Mouse (Mus musculus): ENCODE measurements around the gene Osbpl7.

Osbpl7 gene

DNA sequence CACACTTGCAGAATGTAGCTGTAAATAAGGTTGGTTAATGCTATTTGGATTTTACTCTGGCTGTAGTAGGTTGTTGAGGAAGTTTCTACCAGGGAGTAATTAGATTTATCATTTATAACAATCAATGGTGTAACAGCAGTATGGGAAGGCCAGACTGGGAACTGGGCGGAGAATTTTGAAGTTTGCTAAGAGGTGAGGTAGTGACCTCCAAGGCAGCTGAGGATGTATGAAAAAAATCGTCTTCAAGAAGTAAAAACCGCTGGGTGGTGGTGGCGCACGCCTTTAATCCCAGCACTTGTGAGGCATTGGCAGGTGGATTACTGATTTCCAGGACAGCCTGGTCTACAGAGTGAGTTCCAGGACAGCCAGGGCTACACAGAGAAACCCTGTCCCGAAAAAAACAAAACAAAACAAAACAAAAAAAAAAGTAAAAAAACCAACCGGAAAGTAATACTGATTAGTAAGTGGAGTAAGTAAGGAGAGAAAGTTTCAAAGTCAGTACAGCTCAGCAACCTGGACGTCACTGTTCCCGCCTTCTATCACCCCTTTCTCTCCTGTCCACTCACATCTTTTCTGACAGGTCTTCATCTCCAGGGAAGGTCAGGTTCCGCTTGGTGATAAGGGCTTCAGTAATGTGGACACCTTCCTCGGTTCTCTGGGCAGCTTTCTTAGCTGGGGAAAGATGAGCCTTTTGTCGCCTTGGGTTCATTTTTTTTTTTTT, 10.0 kb upstream of the Osbpl7 start:
- no peak for DNase-seq

DNA sequence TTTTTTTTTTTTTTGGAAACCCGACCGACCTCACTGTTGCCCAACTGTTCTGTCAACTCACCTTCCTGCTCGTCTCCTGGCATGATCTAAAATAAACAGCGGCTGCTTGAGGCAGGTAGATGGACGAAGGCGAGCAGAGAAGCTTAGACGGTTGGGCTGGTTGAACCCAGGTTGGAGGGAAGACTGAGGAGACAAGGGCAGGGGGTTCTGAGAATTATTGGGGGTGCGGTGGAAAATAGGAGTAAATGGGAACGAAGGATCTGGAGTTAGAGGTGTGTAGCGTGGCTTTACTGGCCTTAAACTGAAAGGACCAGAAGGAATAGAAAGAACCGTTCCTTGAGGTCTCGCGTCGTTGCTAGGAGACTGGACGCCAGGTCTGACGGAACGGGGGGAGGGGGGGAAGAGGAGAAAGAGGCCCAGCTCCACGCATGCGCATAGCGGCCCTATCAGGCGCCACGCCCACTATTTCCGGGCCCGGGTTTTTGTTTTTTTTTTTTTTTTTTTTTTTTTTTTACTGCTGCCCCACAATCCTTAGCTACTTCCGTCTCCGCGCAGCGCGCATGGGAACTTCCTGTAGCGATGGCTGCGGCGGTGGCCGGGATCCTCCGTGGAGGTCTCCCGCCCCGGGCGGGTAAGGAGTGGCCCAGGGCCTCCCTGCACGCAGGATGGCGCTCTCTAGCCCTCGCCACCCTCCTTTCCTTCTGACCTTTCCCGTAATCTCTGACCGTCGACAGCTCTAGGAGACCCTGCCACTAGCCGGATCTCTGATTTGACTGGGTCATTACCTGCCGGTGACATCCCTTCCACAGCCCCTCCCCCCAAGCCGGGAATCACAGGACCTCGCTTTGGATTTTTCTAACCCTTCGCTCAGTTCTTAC, 9.2 kb upstream of the Osbpl7 start, which contains the start of the genes Lrrc46 and Mrpl10:
Gene Lrrc46 (minus strand): TSS at position 386 of the 878 bp plus-strand sequence.
Gene Mrpl10 (plus strand): TSS at position 539 of the 878 bp plus-strand sequence.
- peak; percentile 89 for DNase-seq

DNA sequence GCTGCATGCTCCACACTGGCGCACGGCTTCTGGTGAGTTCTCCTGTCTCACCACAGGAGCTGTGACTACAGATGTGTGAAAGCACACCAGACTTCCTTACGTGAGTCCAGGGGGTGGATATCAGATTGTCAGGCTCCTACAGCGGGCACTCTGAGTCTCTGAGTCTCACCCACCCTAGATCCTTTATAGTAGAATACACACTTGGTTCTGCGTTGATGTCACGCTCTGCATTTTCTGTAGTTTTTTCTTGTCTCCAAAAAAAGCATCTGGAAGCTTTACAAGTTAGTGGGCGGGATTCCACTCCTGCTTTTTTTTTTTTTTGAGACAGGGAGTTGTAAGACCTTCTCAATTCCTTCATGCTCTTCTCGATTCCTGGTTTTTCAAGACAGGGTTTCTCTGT, 5.5 kb upstream of the Osbpl7 start:
- no peak for DNase-seq

DNA sequence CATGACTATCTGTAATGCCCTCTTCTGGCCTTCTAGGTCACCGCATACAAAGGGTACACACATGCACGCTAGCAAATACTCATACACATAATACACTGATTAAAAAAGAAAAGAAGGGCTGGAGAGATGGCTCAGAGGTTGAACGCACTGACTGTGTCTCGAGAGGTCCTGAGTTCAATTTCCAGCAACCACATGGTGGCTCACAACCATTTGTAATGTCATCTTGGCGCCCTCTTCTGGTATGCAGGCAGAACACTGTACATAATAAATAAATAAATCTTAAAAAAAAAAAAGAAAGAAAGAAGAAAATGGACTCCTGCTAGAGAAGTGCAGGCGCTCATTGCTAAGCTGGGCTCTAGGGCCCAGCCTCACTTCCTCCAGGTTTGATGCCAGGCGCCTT, 4.6 kb upstream of the Osbpl7 start:
- DNase-seq: no peak

DNA sequence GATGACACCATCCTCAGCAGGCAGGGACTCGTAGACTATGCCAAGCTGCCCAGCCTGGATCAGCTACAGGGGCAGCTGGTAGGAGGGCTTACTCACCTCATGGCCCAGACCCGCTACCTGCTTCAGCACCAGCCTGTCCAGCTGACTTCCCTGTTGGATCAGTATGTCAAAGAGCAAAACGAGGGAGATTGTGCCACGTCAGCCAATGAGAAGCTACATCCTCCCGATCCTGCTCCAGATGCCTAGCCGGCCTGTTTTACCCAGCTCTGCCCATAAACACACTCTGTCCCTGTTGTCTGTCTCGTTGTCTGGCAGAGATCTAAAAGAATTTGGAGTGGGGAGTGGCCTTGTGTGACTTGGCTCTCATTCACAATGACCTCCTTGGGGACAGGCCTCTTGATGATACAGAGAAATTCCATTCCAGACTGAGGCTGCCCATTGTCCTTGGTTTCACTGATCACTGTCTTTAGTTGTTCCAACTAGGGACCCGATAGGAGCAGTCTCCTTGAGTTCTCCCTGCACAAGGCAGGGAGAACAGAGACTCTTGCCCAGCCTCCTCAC, 2.3 kb upstream of the Osbpl7 start:
- DNase-seq: peak; percentile 25

GRCm38 (mm10) chr11:97049492-97050085, 839 bp upstream of the Osbpl7 start:
- peak; percentile 16 for DNase-seq

GRCm38 (mm10) chr11:97050944-97051586, 637 bp downstream of the Osbpl7 start:
- peak; percentile 41 for DNase-seq

GRCm38 (mm10) chr11:97052219-97052646, 1.8 kb downstream of the Osbpl7 start:
- peak; percentile 50 for DNase-seq

GRCm38 (mm10) chr11:97063274-97063920, 13.0 kb downstream of the Osbpl7 start:
- peak; percentile 12 for DNase-seq

DNA sequence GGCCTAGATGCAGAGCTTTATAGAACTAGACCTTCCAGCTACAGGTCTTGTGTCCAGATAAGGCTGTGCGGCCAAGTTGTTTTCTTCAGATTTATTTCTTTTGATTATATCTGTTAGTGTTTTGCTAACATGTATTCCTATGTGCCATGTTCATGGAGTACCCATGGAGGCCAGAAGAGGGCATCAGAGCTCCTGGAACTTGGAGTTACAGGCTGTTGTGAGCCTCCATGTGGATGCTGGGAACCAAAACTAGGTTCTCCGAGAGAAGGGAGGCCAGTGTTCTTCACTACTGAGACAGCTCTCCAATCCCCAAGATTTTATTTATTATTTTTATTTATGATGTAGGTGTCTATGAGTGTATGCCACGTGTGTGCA, 13.5 kb downstream of the Osbpl7 start:
- DNase-seq: no peak

GRCm38 (mm10) chr11:97065538-97066295, 15.3 kb downstream of the Osbpl7 start:
- DNase-seq: no peak

DNA sequence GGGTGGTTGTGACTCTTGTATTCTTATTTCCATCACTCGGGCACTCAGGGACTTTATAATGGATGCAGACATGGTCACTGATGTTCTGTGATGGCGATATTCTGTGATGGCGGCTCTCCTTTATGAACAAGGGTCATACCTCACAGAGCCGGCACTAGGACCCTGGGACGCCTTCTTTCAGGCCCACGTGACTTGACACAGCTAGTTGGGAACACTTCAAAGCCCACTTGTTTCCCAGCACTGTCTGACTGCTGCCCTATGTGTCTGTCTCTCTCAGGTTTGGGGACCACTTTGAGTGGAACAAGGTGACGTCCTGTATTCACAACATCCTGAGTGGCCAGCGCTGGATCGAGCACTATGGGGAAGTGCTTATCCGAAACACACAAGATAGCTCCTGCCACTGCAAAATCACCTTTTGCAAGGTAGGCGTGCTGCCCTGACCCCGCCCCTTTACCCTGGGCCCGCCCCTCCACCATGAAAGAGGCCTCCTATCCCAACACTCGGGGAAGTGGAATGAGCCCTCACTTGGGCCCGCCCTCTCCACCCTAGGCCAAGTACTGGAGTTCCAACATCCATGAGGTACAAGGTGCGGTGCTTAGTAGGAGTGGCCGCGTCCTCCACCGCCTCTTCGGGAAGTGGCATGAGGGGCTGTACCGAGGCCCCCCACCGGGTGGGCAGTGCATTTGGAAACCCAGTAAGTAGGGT, 16.4 kb downstream of the Osbpl7 start:
- DNase-seq: no peak

- DNase-seq: peak; percentile 19
Observed at GRCm38 (mm10) chr11:97069333-97069732, 18.9 kb downstream of the Osbpl7 start.

DNA sequence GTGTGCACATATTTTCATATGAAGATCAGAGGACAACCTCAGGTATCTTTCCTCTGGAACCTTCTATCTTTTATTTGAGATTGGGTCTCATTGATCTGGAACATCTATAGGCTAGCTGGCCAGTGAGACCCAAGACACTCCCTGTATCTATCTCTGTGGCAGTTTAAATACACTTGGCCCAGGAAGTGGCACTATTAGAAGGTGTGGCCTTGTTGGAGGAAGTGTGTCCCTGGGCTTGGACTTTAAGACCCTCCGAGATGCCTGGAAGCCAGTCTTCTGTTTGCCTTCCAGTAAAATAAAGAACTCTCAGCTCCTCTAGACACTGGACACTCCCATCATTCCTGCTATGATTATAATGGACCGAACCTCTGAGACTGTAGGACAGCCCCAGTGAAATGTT, 19.3 kb downstream of the Osbpl7 start:
- no peak for DNase-seq

DNA sequence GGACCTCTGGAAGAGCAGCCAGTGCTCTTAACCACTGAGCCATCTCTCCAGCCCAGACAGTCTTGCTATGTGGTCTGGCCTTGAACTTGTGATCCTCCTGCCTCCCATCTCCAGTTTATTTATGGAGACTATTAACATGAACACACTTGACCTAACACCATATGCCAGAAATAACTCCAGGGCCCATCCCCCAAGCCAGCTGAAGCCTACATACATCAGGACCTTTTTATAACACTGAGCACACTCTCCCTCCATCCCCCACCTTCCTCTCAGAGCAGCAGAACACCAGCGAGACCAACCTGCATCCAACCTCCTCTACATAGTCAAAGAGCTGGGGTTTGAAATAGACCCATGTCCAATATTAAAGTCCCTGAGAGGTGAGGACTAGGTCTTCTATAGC, 20.7 kb downstream of the Osbpl7 start:
- DNase-seq: no peak

GRCm38 (mm10) chr11:97072533-97072932, 22.1 kb downstream of the Osbpl7 start:
- DNase-seq: peak; percentile 27

DNA sequence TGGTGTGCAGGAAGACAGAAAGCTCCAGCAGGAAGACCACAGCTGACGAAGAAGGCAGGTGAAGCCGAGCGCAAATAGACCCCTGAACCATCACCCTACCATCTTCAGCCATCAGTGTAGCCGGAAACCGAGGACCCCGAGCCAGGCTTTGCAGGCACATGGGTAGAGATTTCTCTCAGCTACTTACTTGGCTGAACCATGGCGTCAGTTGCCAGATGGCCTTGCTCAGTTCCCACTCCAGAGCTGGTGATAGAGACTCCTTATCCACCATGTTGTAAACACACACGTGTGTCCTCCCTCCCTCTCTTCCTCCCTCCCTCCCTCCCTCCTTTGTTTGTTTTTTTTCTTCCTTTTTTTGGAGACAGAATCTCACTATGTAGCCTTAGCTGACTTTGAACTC, 23.8 kb downstream of the Osbpl7 start:
- DNase-seq: no peak

- DNase-seq: no peak
Observed at GRCm38 (mm10) chr11:97078751-97079150, 28.3 kb downstream of the Osbpl7 start.

DNA sequence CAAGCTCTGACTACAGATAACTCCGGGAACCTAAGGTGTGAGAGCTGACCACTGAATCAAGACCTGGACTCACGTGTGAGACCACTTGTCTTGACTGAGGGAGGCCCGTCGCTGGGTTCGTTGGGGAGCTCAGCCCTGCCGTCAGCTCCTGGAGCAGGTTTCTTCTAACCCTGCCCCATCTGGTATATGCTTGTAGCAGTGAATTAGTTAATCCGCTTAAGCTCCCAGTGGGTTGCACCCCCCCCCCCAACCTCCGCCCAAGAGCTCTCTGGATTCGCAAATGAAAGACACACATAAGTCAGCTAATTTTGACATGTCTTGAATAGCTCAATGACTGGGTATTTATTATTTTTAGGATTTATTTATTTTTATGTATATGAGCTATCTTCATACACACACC, 29.9 kb downstream of the Osbpl7 start:
- no peak for DNase-seq

- peak; percentile 55 for DNase-seq
Observed at GRCm38 (mm10) chr11:97082977-97083376, 32.5 kb downstream of the Osbpl7 start.
